Mouse (Mus musculus) neural tube, embryonic 11.5 days (tissue): ENCODE measurements at regions not wholly inside any gene's neighbourhood (a gene's known extent, or its start where the extent isn't known, plus 50 kb on each side); places are given as distances from the start of the nearest gene placed in this dataset.
A peak's percentile ranks its signal among the peaks of the same experiment; 100 is the strongest.

Experiments
- ATAC-seq: fragments of 200-750 bp; cut with Nextera tagmentation; 2 replicates; pipeline ENCODE4 v1.8.0; 2017; ENCODE audit warnings: moderate number of reproducible peaks, mild to moderate bottlenecking, moderate TSS enrichment, moderate library complexity; ENCODE audit not compliant: insufficient read depth, low FRiP score, low TSS enrichment
- DNase-seq: peaks from one replicate; pipeline ENCODE4 v3.0.0-alpha.2; 2015; ENCODE audit warnings: low spot score
- H3K27ac ChIP-seq: fragments of 300-500 bp; sonication (generic); 2 replicates; pipeline ENCODE4 v1.5.1; 2014; ENCODE audit warnings: low read depth, mild to moderate bottlenecking, low read length
- H3K27me3 ChIP-seq: fragments of 300-500 bp; sonication (generic); 2 replicates; pipeline ENCODE4 v1.6.1; 2014; ENCODE audit warnings: mild to moderate bottlenecking, low read length, mixed read lengths; ENCODE audit not compliant: control insufficient read depth, insufficient read depth
- H3K36me3 ChIP-seq: fragments of 300-500 bp; sonication (generic); 2 replicates; pipeline ENCODE4 v1.6.1; 2014; ENCODE audit warnings: mild to moderate bottlenecking, low read length, moderate library complexity, mixed read lengths; ENCODE audit not compliant: control insufficient read depth, insufficient read depth
- H3K4me1 ChIP-seq: fragments of 300-500 bp; sonication (generic); 2 replicates; pipeline ENCODE4 v1.6.1; 2014; ENCODE audit warnings: low read length, mixed read lengths; ENCODE audit not compliant: control insufficient read depth, insufficient read depth
- H3K4me2 ChIP-seq: fragments of 300-500 bp; sonication (generic); 2 replicates; pipeline ENCODE4 v1.6.1; 2014; ENCODE audit warnings: low read depth, mild to moderate bottlenecking, moderate library complexity
- H3K4me3 ChIP-seq: fragments of 300-500 bp; sonication (generic); 2 replicates; pipeline ENCODE4 v1.5.1; 2014; ENCODE audit warnings: low read depth, low read length
- H3K9ac ChIP-seq: fragments of 300-500 bp; sonication (generic); 2 replicates; pipeline ENCODE4 v1.6.1; 2014; ENCODE audit warnings: mild to moderate bottlenecking, low read length
- H3K9me3 ChIP-seq: fragments of 300-500 bp; sonication (generic); 2 replicates; pipeline ENCODE4 v1.6.1; 2016; ENCODE audit warnings: low read length; ENCODE audit not compliant: control insufficient read depth
- WGBS: fragments of 180-500 bp; shearing (Covaris S2); extraction: QIAGEN DNeasy Blood & Tissue Kit; methylation state at CpG from one replicate; pipeline ENCODE4 v1.1.7; 2014; 5-methylcytosine and 5-hydroxymethylcytosine counted together

GRCm38 (mm10) chr1:23462411-23462810, 64.8 kb upstream of the Ogfrl1 start:
- Histone ChIP-seq H3K27me3 (no peaks in the 10 kb centered on the region), H3K27ac (no peak overlapping the region), H3K4me1 (no peaks in the 10 kb centered on the region), H3K36me3 (no peaks in the 10 kb centered on the region), H3K4me2 (no peak overlapping the region), H3K4me3 (no peak overlapping the region), H3K9ac (no peak overlapping the region), H3K9me3 (no peaks in the 10 kb centered on the region)
- no peak for DNase-seq
- no peak for ATAC-seq
- 93% methylated on average over 3 of the region's 3 CpGs for WGBS

- Histone ChIP-seq H3K27ac (no peak overlapping the region), H3K9ac (no peak overlapping the region), H3K4me2 (no peak overlapping the region), H3K4me1 (no peaks in the 10 kb centered on the region), H3K27me3 (no peaks in the 10 kb centered on the region), H3K9me3 (no peaks in the 10 kb centered on the region), H3K4me3 (no peak overlapping the region), H3K36me3 (no peaks in the 10 kb centered on the region)
- WGBS: 75% methylated on average over 3 of the region's 3 CpGs
- DNase-seq (no peak), ATAC-seq (no peak)
Measured at GRCm38 (mm10) chr1:23464081-23464480, 66.5 kb upstream of the Ogfrl1 start.

DNA sequence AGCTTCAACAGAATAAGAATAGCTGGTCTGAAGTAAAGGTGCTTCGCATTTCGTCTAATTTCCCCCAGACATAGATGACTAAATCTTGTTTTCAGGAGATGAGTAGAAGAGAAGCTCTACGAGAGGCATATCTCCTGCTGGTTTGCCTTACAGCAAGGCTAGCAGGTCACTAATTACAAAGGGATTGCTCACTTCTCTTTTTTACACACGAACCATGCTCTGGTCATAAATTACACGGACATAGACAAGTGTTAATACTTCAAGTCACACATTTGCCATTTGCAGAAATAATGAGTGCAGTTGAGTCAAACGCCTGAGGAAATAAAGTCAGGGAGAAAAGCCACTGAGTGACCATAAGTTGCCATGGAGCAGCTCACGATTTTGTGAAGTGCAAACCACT, 68.8 kb upstream of the Ogfrl1 start:
- Histone ChIP-seq H3K9ac (no peak overlapping the region), H3K4me3 (no peak overlapping the region)
- 67% methylated on average over 7 of the region's 7 CpGs for WGBS

GRCm38 (mm10) chr1:23467405-23467804, 69.8 kb upstream of the Ogfrl1 start:
- Histone ChIP-seq H3K27me3 (no peaks in the 10 kb centered on the region), H3K9me3 (no peaks in the 10 kb centered on the region), H3K27ac (no peak overlapping the region), H3K9ac (no peak overlapping the region), H3K4me2 (no peak overlapping the region), H3K36me3 (no peaks in the 10 kb centered on the region), H3K4me3 (no peak overlapping the region), H3K4me1 (no peaks in the 10 kb centered on the region)
- no peak for ATAC-seq
- 79% methylated on average over 2 of the region's 2 CpGs for WGBS
- no peak for DNase-seq

More for the DNA sequence above, 68.8 kb upstream of the Ogfrl1 start:
- Histone ChIP-seq H3K4me1 (no peaks in the 10 kb centered on the region), H3K27ac (no peak overlapping the region), H3K27me3 (no peaks in the 10 kb centered on the region), H3K4me2 (no peak overlapping the region), H3K9me3 (no peaks in the 10 kb centered on the region), H3K36me3 (no peaks in the 10 kb centered on the region)
- DNase-seq (no peak), ATAC-seq (no peak)

- no peak overlapping the region for H3K9ac ChIP-seq
- no peak for ATAC-seq
- H3K4me3 ChIP-seq: no peak overlapping the region
- no peak overlapping the region for H3K4me2 ChIP-seq
- WGBS: 88% methylated on average over 5 of the region's 5 CpGs
- no peaks in the 10 kb centered on the region for H3K36me3 ChIP-seq
- no peaks in the 10 kb centered on the region for H3K9me3 ChIP-seq
- no peak for DNase-seq
- no peaks in the 10 kb centered on the region for H3K4me1 ChIP-seq
- H3K27ac ChIP-seq: no peak overlapping the region
- no peaks in the 10 kb centered on the region for H3K27me3 ChIP-seq
Measured at GRCm38 (mm10) chr1:23480776-23481320, 83.3 kb upstream of the Ogfrl1 start.

DNA sequence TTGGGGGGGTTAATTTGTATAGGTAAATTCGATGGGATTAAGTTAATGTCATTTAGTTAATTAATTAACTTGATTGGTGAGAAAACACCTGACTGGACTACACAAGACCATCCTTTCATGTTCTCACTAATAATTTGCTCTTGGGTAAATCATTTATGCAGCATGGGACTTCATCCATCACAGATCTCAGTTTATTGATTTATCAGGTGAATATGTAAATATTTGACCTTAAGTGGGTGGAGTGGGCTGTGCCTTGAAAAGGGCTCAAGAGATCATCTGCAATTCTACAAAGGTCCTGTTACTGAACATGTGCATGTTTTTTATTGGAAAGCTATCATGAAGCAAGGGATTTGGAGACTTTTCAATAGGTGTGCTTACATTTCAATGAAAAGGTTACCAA, 87.0 kb upstream of the Ogfrl1 start:
- DNase-seq (no peak), ATAC-seq (no peak)
- Histone ChIP-seq H3K4me1 (no peaks in the 10 kb centered on the region), H3K4me3 (no peak overlapping the region), H3K27ac (no peak overlapping the region), H3K36me3 (no peaks in the 10 kb centered on the region), H3K4me2 (no peak overlapping the region), H3K27me3 (no peaks in the 10 kb centered on the region), H3K9ac (no peak overlapping the region), H3K9me3 (no peaks in the 10 kb centered on the region)
- WGBS: 55% methylated on average over 1 of the region's 1 CpGs

GRCm38 (mm10) chr1:23485150-23485775, 87.7 kb upstream of the Ogfrl1 start:
- no peak overlapping the region for H3K4me2 ChIP-seq
- H3K27me3 ChIP-seq: no peaks in the 10 kb centered on the region
- no peaks in the 10 kb centered on the region for H3K9me3 ChIP-seq
- no peaks in the 10 kb centered on the region for H3K4me1 ChIP-seq
- H3K36me3 ChIP-seq: no peaks in the 10 kb centered on the region
- H3K27ac ChIP-seq: no peak overlapping the region
- no peak overlapping the region for H3K9ac ChIP-seq
- DNase-seq: no peak
- no peak overlapping the region for H3K4me3 ChIP-seq
- WGBS: 85% methylated on average over 3 of the region's 3 CpGs
- no peak for ATAC-seq

DNA sequence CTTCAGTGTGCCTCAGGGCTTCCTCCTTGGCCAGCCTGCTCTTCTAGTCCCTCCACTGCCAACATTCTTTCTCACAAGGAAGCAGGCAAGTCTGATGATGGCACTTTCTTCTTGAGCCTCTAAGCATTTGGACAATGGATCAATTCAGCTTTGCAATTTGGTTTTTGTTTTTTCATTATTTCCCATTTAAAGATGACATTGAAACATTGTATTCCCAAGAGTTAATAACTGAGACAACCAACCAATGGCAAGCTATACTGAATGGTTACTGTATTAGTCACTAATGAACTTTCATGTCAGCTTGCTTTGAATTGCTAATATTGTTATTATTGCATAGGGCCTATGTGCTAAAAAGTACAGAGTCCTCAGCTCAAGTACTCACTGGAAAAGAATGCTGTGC, 89.5 kb upstream of the Ogfrl1 start:
- no peak for ATAC-seq
- H3K27ac ChIP-seq: no peak overlapping the region

DNA sequence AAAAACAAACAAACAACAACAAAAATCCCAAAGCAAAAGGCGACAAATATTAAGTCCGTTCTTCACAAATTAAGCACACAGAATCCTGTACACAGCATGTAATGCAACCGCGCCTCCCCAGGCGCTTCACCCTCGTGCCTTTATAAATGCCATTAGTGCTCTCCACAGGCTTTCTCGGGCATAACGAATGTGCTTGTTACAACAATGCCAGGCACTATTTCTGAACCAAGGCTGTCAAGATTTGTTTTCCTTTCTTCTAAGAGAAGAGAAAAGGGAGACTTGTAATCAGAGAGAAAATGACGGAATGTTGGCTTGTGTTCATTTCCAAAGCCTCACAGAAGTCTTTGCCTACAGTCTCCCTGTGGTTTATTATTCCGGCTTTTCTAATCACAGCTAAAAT, 93.1 kb upstream of the Ogfrl1 start:
- Histone ChIP-seq H3K4me1 (no peaks in the 10 kb centered on the region), H3K9me3 (no peaks in the 10 kb centered on the region), H3K27me3 (no peaks in the 10 kb centered on the region), H3K27ac (no peak overlapping the region), H3K4me3 (no peak overlapping the region), H3K36me3 (no peaks in the 10 kb centered on the region), H3K9ac (no peak overlapping the region), H3K4me2 (no peak overlapping the region)
- 58% methylated on average over 10 of the region's 10 CpGs for WGBS
- DNase-seq (peak; percentile 22), ATAC-seq (peak; percentile 64; the same call in 1 of the 2 replicates)

More for the DNA sequence above, 89.5 kb upstream of the Ogfrl1 start:
- Histone ChIP-seq H3K9ac (no peak overlapping the region), H3K36me3 (no peaks in the 10 kb centered on the region), H3K4me1 (no peaks in the 10 kb centered on the region), H3K27me3 (no peaks in the 10 kb centered on the region), H3K4me2 (no peak overlapping the region), H3K9me3 (no peaks in the 10 kb centered on the region), H3K4me3 (no peak overlapping the region)
- DNase-seq: no peak
